Mouse (Mus musculus) midbrain, embryonic 11.5 days (tissue): ENCODE data around the gene Nfe2. TPM values are rescaled to one million over a fixed set of nuclear protein-coding genes. Genes with fewer than 3 reads are reported as not detected.

Source experiments
- ATAC-seq: fragments of 200-750 bp; cut with Nextera tagmentation; 2 replicates; pipeline ENCODE4 v1.8.0; 2017; ENCODE audit warnings: moderate TSS enrichment, moderate library complexity; ENCODE audit not compliant: low FRiP score
- DNase-seq: peaks from one replicate; pipeline ENCODE4 v3.0.0; 2015; ENCODE audit warnings: low spot score; ENCODE audit errors: missing footprints
- H3K27ac ChIP-seq: fragments of 300-500 bp; sonication (generic); 2 replicates; pipeline ENCODE4 v1.5.1; 2014; ENCODE audit warnings: low read depth, low read length
- H3K27me3 ChIP-seq: fragments of 300-500 bp; sonication (generic); 2 replicates; pipeline ENCODE4 v1.6.1; 2014; ENCODE audit warnings: mild to moderate bottlenecking, low read length, moderate library complexity, mixed read lengths; ENCODE audit not compliant: control insufficient read depth, insufficient read depth
- H3K36me3 ChIP-seq: fragments of 300-500 bp; sonication (generic); 2 replicates; pipeline ENCODE4 v1.6.1; 2014; ENCODE audit warnings: mild to moderate bottlenecking, low read length, moderate library complexity, mixed read lengths; ENCODE audit not compliant: control insufficient read depth, insufficient read depth
- H3K4me1 ChIP-seq: fragments of 300-500 bp; sonication (generic); 2 replicates; pipeline ENCODE4 v1.6.1; 2014; ENCODE audit warnings: low read length; ENCODE audit not compliant: control insufficient read depth, insufficient read depth
- H3K4me2 ChIP-seq: fragments of 300-500 bp; sonication (generic); 2 replicates; pipeline ENCODE4 v1.6.1; 2014; ENCODE audit warnings: mild to moderate bottlenecking, moderate library complexity
- H3K4me3 ChIP-seq: fragments of 300-500 bp; sonication (generic); 2 replicates; pipeline ENCODE4 v1.5.1; 2014; ENCODE audit warnings: low read depth, low read length
- H3K9ac ChIP-seq: fragments of 300-500 bp; sonication (generic); 2 replicates; pipeline ENCODE4 v1.6.1; 2014; ENCODE audit warnings: low read length
- H3K9me3 ChIP-seq: fragments of 300-500 bp; sonication (generic); 2 replicates; pipeline ENCODE4 v1.6.1; 2016; ENCODE audit warnings: low read length; ENCODE audit not compliant: control insufficient read depth
- WGBS: fragments of 180-500 bp; shearing (Covaris S2); extraction: QIAGEN DNeasy Blood & Tissue Kit; methylation state at CpG from one replicate; pipeline ENCODE4 v1.1.7; 2014; 5-methylcytosine and 5-hydroxymethylcytosine counted together
- polyA plus RNA-seq: library from polyadenylated mRNA; unstranded; fragments of >200 nt; fragmentation: Nextera tagmentation; extraction: Ambion mirVana; gene quantifications from 2 replicates; pipeline ENCODE4 v1.2.1, GENCODE M21; 2014

Nfe2 gene
- polyA plus RNA-seq, 1 experiment from 2014 or later, result 6.9 TPM

GRCm38 (mm10) chr15:103221386-103221785 lies 36.8 kb downstream of the Nfe2 start:
- Histone ChIP-seq H3K27ac (no peak overlapping the region), H3K9me3 (no peaks in the 10 kb centered on the region), H3K27me3 (no peaks in the 10 kb centered on the region), H3K4me3 (no peak overlapping the region), H3K9ac (no peak overlapping the region), H3K4me1 (no peaks in the 10 kb centered on the region; the same call in 1 of the 2 replicates), H3K4me2 (no peak overlapping the region), H3K36me3 (no peaks in the 10 kb centered on the region)
- no peak for ATAC-seq
- WGBS, result 92% methylated on average over 1 of the region's 1 CpGs
- no peak for DNase-seq

DNA sequence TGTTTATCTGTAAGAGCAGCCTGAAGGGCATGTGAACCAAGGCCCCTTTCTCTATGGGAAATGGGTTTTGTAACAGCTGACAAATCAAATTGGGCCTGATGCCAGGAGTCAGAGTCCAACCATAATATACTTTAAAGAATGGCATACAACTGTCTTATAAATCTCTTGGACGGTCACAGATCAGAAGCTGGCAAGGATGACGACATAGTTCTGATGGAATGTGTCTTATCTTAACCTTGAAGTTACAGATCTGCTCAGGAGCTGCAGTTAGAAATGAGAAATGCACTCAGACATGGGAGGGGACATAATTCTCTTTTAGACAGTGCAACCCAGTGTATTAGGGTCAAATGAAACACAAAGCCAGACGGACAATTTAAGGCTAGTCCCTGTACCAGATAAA lies 37.4 kb downstream of the Nfe2 start:
- H3K36me3 ChIP-seq, result no peaks in the 10 kb centered on the region

DNA sequence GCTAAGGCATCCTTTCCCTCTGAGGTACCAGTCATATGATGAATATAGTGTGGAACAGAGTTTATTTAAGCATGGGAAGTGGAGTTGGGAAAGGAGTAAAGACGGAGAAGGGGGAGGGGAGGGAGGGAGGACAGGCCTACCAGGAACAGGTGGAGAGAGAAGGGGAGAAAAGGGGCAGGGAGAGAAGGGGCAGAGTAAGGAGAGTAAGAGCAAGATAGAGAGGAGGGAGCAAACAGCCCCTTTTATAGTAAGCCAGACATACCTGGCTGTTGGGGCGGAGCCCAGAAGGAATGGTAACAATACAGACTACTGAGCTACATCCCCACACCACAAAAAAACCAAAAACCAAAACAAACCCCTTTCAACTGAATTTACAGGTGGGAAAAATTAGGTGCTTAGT lies 42.2 kb downstream of the Nfe2 start:
- Histone ChIP-seq H3K27me3 (no peaks in the 10 kb centered on the region), H3K9me3 (no peaks in the 10 kb centered on the region), H3K27ac (peak overlapping the region; percentile 85), H3K9ac (peak overlapping the region; percentile 51; the same call in 1 of the 2 replicates), H3K4me2 (peak overlapping the region; percentile 46), H3K4me3 (peak overlapping the region; percentile 36; the same call in 1 of the 2 replicates), H3K4me1 (peaks cover 18% of the 10 kb centered on the region), H3K36me3 (peaks cover 2% of the 10 kb centered on the region; the same call in 1 of the 2 replicates)
- peak; percentile 11; the same call in 1 of the 2 replicates for ATAC-seq
- DNase-seq, result peak; percentile 86
- WGBS, result 21% methylated on average over 2 of the region's 2 CpGs

More for the DNA sequence above, 37.4 kb downstream of the Nfe2 start:
- DNase-seq (no peak), ATAC-seq (no peak)
- H3K4me3 ChIP-seq, result no peak overlapping the region
- H3K4me2 ChIP-seq, result no peak overlapping the region
- no peak overlapping the region for H3K27ac ChIP-seq
- no peaks in the 10 kb centered on the region for H3K9me3 ChIP-seq
- no peaks in the 10 kb centered on the region for H3K27me3 ChIP-seq
- WGBS, result 86% methylated on average over 3 of the region's 3 CpGs
- peaks cover 5% of the 10 kb centered on the region for H3K4me1 ChIP-seq
- no peak overlapping the region for H3K9ac ChIP-seq

DNA sequence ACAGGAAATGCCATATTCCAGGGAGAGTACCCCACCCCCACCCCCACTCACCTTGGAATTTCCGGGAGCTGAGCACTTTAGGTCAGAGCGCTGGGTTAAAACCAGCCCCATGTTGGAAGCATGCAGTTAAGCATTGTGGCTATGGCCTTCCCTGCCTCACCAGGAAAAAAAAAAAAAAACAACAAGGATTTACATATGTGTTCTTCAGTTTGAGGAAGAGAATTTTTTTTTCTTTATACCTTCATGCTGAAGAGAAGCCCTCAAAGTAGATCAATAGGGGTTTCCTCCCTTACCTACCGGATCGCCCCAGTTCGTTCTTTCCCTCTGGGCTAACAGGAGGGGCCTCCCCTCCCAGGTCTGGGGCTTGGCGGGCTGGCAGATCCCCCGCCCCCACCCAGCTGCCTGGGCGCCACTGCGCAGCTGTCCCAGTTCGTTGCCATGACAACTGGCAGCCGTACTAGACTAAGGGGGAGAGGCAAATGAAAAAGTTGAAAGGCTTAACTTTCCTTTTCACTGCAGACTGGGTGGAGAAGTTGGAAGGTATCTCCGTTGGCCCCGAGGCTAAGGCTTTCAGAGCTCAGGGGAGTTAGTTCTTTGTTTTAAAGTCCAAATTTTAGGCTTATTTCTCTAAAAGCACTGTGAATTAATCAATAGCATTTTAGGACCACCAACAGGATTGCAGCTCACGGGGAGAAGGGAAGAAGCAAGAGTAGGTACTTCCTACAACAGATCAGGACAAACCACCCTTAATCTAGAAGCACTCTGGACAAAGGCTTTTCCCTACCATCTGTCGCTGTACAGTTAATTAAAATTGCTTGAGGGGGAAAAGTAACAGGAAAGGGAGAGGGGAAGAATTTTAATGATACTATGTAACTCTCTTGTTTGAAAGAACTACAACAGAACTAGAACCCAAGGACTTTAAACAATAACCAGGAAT lies 43.0 kb downstream of the Nfe2 start:
- H3K27me3 ChIP-seq, result no peaks in the 10 kb centered on the region
- peak overlapping the region; percentile 46 for H3K4me2 ChIP-seq
- H3K36me3 ChIP-seq, result peaks cover 9% of the 10 kb centered on the region; the same call in 1 of the 2 replicates
- WGBS, result under 1% methylated on average over 15 of the region's 15 CpGs
- H3K9ac ChIP-seq, result peak overlapping the region; percentile 60
- no peaks in the 10 kb centered on the region for H3K9me3 ChIP-seq
- peak overlapping the region; percentile 85 for H3K27ac ChIP-seq
- H3K4me3 ChIP-seq, result peak overlapping the region; percentile 36
- DNase-seq (peak; percentile 98), ATAC-seq (peak; percentile 98)
- peaks cover 18% of the 10 kb centered on the region for H3K4me1 ChIP-seq

- H3K9ac ChIP-seq, result peak overlapping the region; percentile 63
- peak; percentile 91 for DNase-seq
- H3K9me3 ChIP-seq, result no peaks in the 10 kb centered on the region
- WGBS, result 7% methylated on average over 2 of the region's 2 CpGs
- H3K4me1 ChIP-seq, result peaks cover 18% of the 10 kb centered on the region
- ATAC-seq, result no peak
- H3K27me3 ChIP-seq, result no peaks in the 10 kb centered on the region
- peak overlapping the region; percentile 24 for H3K4me3 ChIP-seq
- H3K27ac ChIP-seq, result peak overlapping the region; percentile 68
- peak overlapping the region; percentile 47 for H3K4me2 ChIP-seq
- H3K36me3 ChIP-seq, result peaks cover 9% of the 10 kb centered on the region; the same call in 1 of the 2 replicates
Measured at GRCm38 (mm10) chr15:103214149-103214548, 44.1 kb downstream of the Nfe2 start.

- Histone ChIP-seq H3K36me3 (peaks cover 19% of the 10 kb centered on the region), H3K9me3 (no peaks in the 10 kb centered on the region), H3K4me1 (no peaks in the 10 kb centered on the region), H3K27me3 (no peaks in the 10 kb centered on the region), H3K4me3 (no peak overlapping the region), H3K27ac (no peak overlapping the region), H3K4me2 (no peak overlapping the region), H3K9ac (no peak overlapping the region)
- WGBS, result 74% methylated on average over 2 of the region's 2 CpGs
- no peak for DNase-seq
- ATAC-seq, result no peak
Measured at GRCm38 (mm10) chr15:103205156-103205555, 53.0 kb downstream of the Nfe2 start.

GRCm38 (mm10) chr15:103202088-103202793 lies 56.0 kb downstream of the Nfe2 start:
- no peak for ATAC-seq
- no peak overlapping the region for H3K4me3 ChIP-seq
- no peaks in the 10 kb centered on the region for H3K27me3 ChIP-seq
- no peak overlapping the region for H3K4me2 ChIP-seq
- H3K27ac ChIP-seq, result no peak overlapping the region
- no peak overlapping the region for H3K9ac ChIP-seq
- no peak for DNase-seq
- no peaks in the 10 kb centered on the region for H3K9me3 ChIP-seq
- H3K4me1 ChIP-seq, result no peaks in the 10 kb centered on the region
- WGBS, result 80% methylated on average over 6 of the region's 6 CpGs
- H3K36me3 ChIP-seq, result peaks cover 28% of the 10 kb centered on the region
